Mouse (Mus musculus) hindbrain, embryonic 16.5 days (tissue): Measurements from ENCODE around the gene Polr1c. TPM values are rescaled to one million over a fixed set of nuclear protein-coding genes. Genes with fewer than 3 reads are reported as not detected.

Source experiments
- ATAC-seq: fragments of 200-750 bp; cut with Nextera tagmentation; 2 replicates; pipeline ENCODE4 v1.8.0; 2017; ENCODE audit warnings: moderate TSS enrichment, moderate library complexity
- H3K27ac ChIP-seq: fragments of 300-500 bp; sonication (generic); 2 replicates; pipeline ENCODE4 v1.5.1; 2014; ENCODE audit warnings: low read depth, mild to moderate bottlenecking, control low read depth, low read length, moderate library complexity
- H3K27me3 ChIP-seq: fragments of 300-500 bp; sonication (generic); replicated peaks from 2 replicates; pipeline ENCODE4 v1.6.1; 2014; ENCODE audit warnings: low read length; ENCODE audit not compliant: control insufficient read depth, insufficient read depth
- H3K36me3 ChIP-seq: fragments of 300-500 bp; sonication (generic); 2 replicates; pipeline ENCODE4 v1.6.1; 2014; ENCODE audit warnings: mild to moderate bottlenecking, low read length, moderate library complexity, mixed read lengths; ENCODE audit not compliant: control insufficient read depth, insufficient read depth
- H3K4me1 ChIP-seq: fragments of 300-500 bp; sonication (generic); 2 replicates; pipeline ENCODE4 v1.6.1; 2014; ENCODE audit warnings: low read depth, low read length; ENCODE audit not compliant: control insufficient read depth, insufficient read depth
- H3K4me2 ChIP-seq: fragments of 300-500 bp; sonication (generic); 2 replicates; pipeline ENCODE4 v1.6.1; 2014; ENCODE audit warnings: mild to moderate bottlenecking, low read length, control low read depth, moderate library complexity
- H3K4me3 ChIP-seq: fragments of 300-500 bp; sonication (generic); 2 replicates; pipeline ENCODE4 v1.5.1; 2014; ENCODE audit warnings: mild to moderate bottlenecking, low read length, control low read depth, moderate library complexity
- H3K9ac ChIP-seq: fragments of 300-500 bp; sonication (generic); 2 replicates; pipeline ENCODE4 v1.6.1; 2014; ENCODE audit warnings: low read depth, mild to moderate bottlenecking, control low read depth, low read length, moderate library complexity
- H3K9me3 ChIP-seq: fragments of 300-500 bp; sonication (generic); 2 replicates; pipeline ENCODE4 v1.6.1; 2014; ENCODE audit warnings: mild to moderate bottlenecking, low read length, moderate library complexity; ENCODE audit not compliant: control insufficient read depth
- WGBS: fragments of 180-500 bp; shearing (Covaris S2); extraction: QIAGEN DNeasy Blood & Tissue Kit; methylation state at CpG from one replicate; pipeline ENCODE4 v1.1.7; 2014; 5-methylcytosine and 5-hydroxymethylcytosine counted together
- polyA plus RNA-seq: library from polyadenylated mRNA; unstranded; fragments of >200 nt; fragmentation: Nextera tagmentation; extraction: Ambion mirVana; gene quantifications from 2 replicates; pipeline ENCODE4 v1.2.1, GENCODE M21; 2015

Polr1c gene
- polyA plus RNA-seq, 1 experiment from 2014 or later: 76.6 TPM

GRCm38 (mm10) chr17:46241471-46241870 is 6.4 kb downstream of the Polr1c start:
- H3K4me2 ChIP-seq: no peak overlapping the region
- 81% methylated on average over 11 of the region's 11 CpGs for WGBS
- H3K9ac ChIP-seq: no peak overlapping the region
- no peaks in the 10 kb centered on the region for H3K27me3 ChIP-seq
- peaks cover 63% of the 10 kb centered on the region for H3K36me3 ChIP-seq
- H3K27ac ChIP-seq: no peak overlapping the region
- H3K4me1 ChIP-seq: peaks cover 2% of the 10 kb centered on the region
- no peak overlapping the region for H3K4me3 ChIP-seq
- no peak for ATAC-seq
- H3K9me3 ChIP-seq: no peaks in the 10 kb centered on the region

GRCm38 (mm10) chr17:46239516-46240114 is 8.2 kb downstream of the Polr1c start:
- Histone ChIP-seq H3K27ac (no peak overlapping the region), H3K27me3 (no peaks in the 10 kb centered on the region), H3K9me3 (no peaks in the 10 kb centered on the region), H3K4me1 (no peaks in the 10 kb centered on the region), H3K4me3 (no peak overlapping the region), H3K9ac (no peak overlapping the region), H3K36me3 (peaks cover 59% of the 10 kb centered on the region), H3K4me2 (no peak overlapping the region)
- WGBS: 96% methylated on average over 15 of the region's 15 CpGs
- no peak for ATAC-seq

GRCm38 (mm10) chr17:46237480-46237879 is 10.4 kb downstream of the Polr1c start:
- H3K4me1 ChIP-seq: no peaks in the 10 kb centered on the region
- no peak overlapping the region for H3K9ac ChIP-seq
- 82% methylated on average over 5 of the region's 5 CpGs for WGBS
- H3K36me3 ChIP-seq: peaks cover 55% of the 10 kb centered on the region
- no peak overlapping the region for H3K4me2 ChIP-seq
- H3K9me3 ChIP-seq: no peaks in the 10 kb centered on the region
- no peak for ATAC-seq
- H3K27me3 ChIP-seq: no peaks in the 10 kb centered on the region
- no peak overlapping the region for H3K27ac ChIP-seq
- no peak overlapping the region for H3K4me3 ChIP-seq

- Histone ChIP-seq H3K9me3 (no peaks in the 10 kb centered on the region), H3K27me3 (no peaks in the 10 kb centered on the region), H3K4me2 (no peak overlapping the region), H3K27ac (no peak overlapping the region), H3K36me3 (peaks cover 51% of the 10 kb centered on the region), H3K9ac (no peak overlapping the region), H3K4me3 (no peak overlapping the region), H3K4me1 (no peaks in the 10 kb centered on the region)
- no peak for ATAC-seq
- WGBS: 91% methylated on average over 6 of the region's 6 CpGs
These were observed 10.8 kb downstream of the Polr1c start for GRCm38 (mm10) chr17:46237079-46237478.

GRCm38 (mm10) chr17:46236067-46236466 is 11.8 kb downstream of the Polr1c start:
- no peaks in the 10 kb centered on the region for H3K9me3 ChIP-seq
- 92% methylated on average over 1 of the region's 1 CpGs for WGBS
- ATAC-seq: no peak

GRCm38 (mm10) chr17:46227576-46227975 is 20.3 kb downstream of the Polr1c start:
- peaks cover 52% of the 10 kb centered on the region for H3K36me3 ChIP-seq
- no peak overlapping the region for H3K27ac ChIP-seq
- no peaks in the 10 kb centered on the region for H3K27me3 ChIP-seq
- H3K9ac ChIP-seq: no peak overlapping the region
- H3K4me3 ChIP-seq: no peak overlapping the region
- no peaks in the 10 kb centered on the region for H3K9me3 ChIP-seq
- H3K4me1 ChIP-seq: no peaks in the 10 kb centered on the region
- 93% methylated on average over 7 of the region's 7 CpGs for WGBS
- no peak overlapping the region for H3K4me2 ChIP-seq
- ATAC-seq: no peak

More at GRCm38 (mm10) chr17:46236067-46236466, 11.8 kb downstream of the Polr1c start:
- H3K4me3 ChIP-seq: no peak overlapping the region
- H3K27me3 ChIP-seq: no peaks in the 10 kb centered on the region
- peaks cover 45% of the 10 kb centered on the region for H3K36me3 ChIP-seq
- no peaks in the 10 kb centered on the region for H3K4me1 ChIP-seq
- no peak overlapping the region for H3K27ac ChIP-seq
- no peak overlapping the region for H3K4me2 ChIP-seq
- H3K9ac ChIP-seq: no peak overlapping the region

- H3K36me3 ChIP-seq: peaks cover 50% of the 10 kb centered on the region
- no peaks in the 10 kb centered on the region for H3K4me1 ChIP-seq
- no peak for ATAC-seq
- H3K9ac ChIP-seq: no peak overlapping the region
- H3K27me3 ChIP-seq: no peaks in the 10 kb centered on the region
- H3K27ac ChIP-seq: no peak overlapping the region
- H3K9me3 ChIP-seq: no peaks in the 10 kb centered on the region
- 98% methylated on average over 3 of the region's 3 CpGs for WGBS
- no peak overlapping the region for H3K4me3 ChIP-seq
- no peak overlapping the region for H3K4me2 ChIP-seq
These were observed 26.3 kb downstream of the Polr1c start for GRCm38 (mm10) chr17:46221601-46222000.

- H3K27ac ChIP-seq: no peak overlapping the region
- H3K9ac ChIP-seq: no peak overlapping the region
- no peak overlapping the region for H3K4me3 ChIP-seq
- no peaks in the 10 kb centered on the region for H3K9me3 ChIP-seq
- H3K36me3 ChIP-seq: peaks cover 47% of the 10 kb centered on the region
- no peaks in the 10 kb centered on the region for H3K27me3 ChIP-seq
- ATAC-seq: no peak
- WGBS: 89% methylated on average over 3 of the region's 3 CpGs
- no peak overlapping the region for H3K4me2 ChIP-seq
- H3K4me1 ChIP-seq: no peaks in the 10 kb centered on the region
These were observed 37.3 kb downstream of the Polr1c start for GRCm38 (mm10) chr17:46210550-46210949.

GRCm38 (mm10) chr17:46206676-46207075 is 41.2 kb downstream of the Polr1c start:
- H3K9me3 ChIP-seq: no peaks in the 10 kb centered on the region
- no peak overlapping the region for H3K4me2 ChIP-seq
- peaks cover 40% of the 10 kb centered on the region for H3K36me3 ChIP-seq
- H3K27ac ChIP-seq: no peak overlapping the region
- no peak overlapping the region for H3K9ac ChIP-seq
- H3K27me3 ChIP-seq: no peaks in the 10 kb centered on the region
- peaks cover 15% of the 10 kb centered on the region for H3K4me1 ChIP-seq
- no peak overlapping the region for H3K4me3 ChIP-seq
- ATAC-seq: no peak
